Mouse (Mus musculus) stomach, postnatal 0 days (tissue): ENCODE measurements around the gene Ninl. TPM values are rescaled to one million over a fixed set of nuclear protein-coding genes. Genes with fewer than 3 reads are reported as not detected.
A peak's percentile ranks its signal among the peaks of the same experiment; 100 is the strongest.

Source experiments
- ATAC-seq: fragments of 200-750 bp; cut with Nextera tagmentation; 2 replicates; pipeline ENCODE4 v1.8.0; 2017; ENCODE audit not compliant: low FRiP score, low TSS enrichment
- DNase-seq: peaks from one replicate; pipeline ENCODE4 v3.0.0-alpha.2; 2016; ENCODE audit warnings: low spot score
- H3K27ac ChIP-seq: fragments of 300-500 bp; sonication (generic); replicated peaks from 2 replicates; pipeline ENCODE4 v1.5.1; 2014; ENCODE audit warnings: mild to moderate bottlenecking, control low read depth
- H3K27me3 ChIP-seq: fragments of 300-500 bp; sonication (generic); 2 replicates; pipeline ENCODE4 v1.6.1; 2014; ENCODE audit warnings: low read length; ENCODE audit not compliant: control insufficient read depth, insufficient read depth
- H3K36me3 ChIP-seq: fragments of 300-500 bp; sonication (generic); 2 replicates; pipeline ENCODE4 v1.6.1; 2014; ENCODE audit warnings: low read length, mixed read lengths; ENCODE audit not compliant: control insufficient read depth, insufficient read depth
- H3K4me1 ChIP-seq: fragments of 300-500 bp; sonication (generic); replicated peaks from 2 replicates; pipeline ENCODE4 v1.6.1; 2014; ENCODE audit warnings: antibody characterized with exemption; ENCODE audit not compliant: control insufficient read depth, insufficient read depth
- H3K4me2 ChIP-seq: fragments of 300-500 bp; sonication (generic); replicated peaks from 2 replicates; pipeline ENCODE4 v1.6.1; 2014; ENCODE audit warnings: low read depth, mild to moderate bottlenecking, control low read depth, moderate library complexity
- H3K4me3 ChIP-seq: fragments of 300-500 bp; sonication (generic); 2 replicates; pipeline ENCODE4 v1.5.1; 2014; ENCODE audit warnings: low read depth, low read length, control low read depth
- H3K9ac ChIP-seq: fragments of 300-500 bp; sonication (generic); 2 replicates; pipeline ENCODE4 v1.6.1; 2014; ENCODE audit warnings: mild to moderate bottlenecking, low read length, control low read depth, mixed read lengths
- H3K9me3 ChIP-seq: fragments of 300-500 bp; sonication (generic); 2 replicates; pipeline ENCODE4 v1.6.1; 2016; ENCODE audit warnings: low read length; ENCODE audit not compliant: control insufficient read depth
- CTCF ChIP-seq: IDR thresholded peaks from 2 replicates; pipeline ENCODE4 v1.5.1; 2016; ENCODE audit warnings: antibody characterized with exemption, low read depth, mild to moderate bottlenecking, moderate library complexity
- EP300 ChIP-seq: optimal IDR thresholded peaks from 2 replicates; pipeline ENCODE3; 2016; ENCODE audit warnings: antibody characterized with exemption
- WGBS: fragments of 180-500 bp; shearing (Covaris S2); extraction: QIAGEN DNeasy Blood & Tissue Kit; methylation state at CpG from one replicate; pipeline ENCODE4 v1.1.7; 2014; 5-methylcytosine and 5-hydroxymethylcytosine counted together
- polyA plus RNA-seq: library from polyadenylated mRNA; unstranded; fragments of >200 nt; fragmentation: Nextera tagmentation; extraction: Ambion mirVana; gene quantifications from 2 replicates; pipeline ENCODE4 v1.2.1, GENCODE M21; 2015

Ninl gene
- polyA plus RNA-seq, 1 experiment from 2014 or later: 2.3 TPM

GRCm38 (mm10) chr2:150904936-150905450 is 134.2 kb downstream of the Ninl start, which contains the start of gene Gins1:
TSS of gene Gins1 (plus strand) at chr2:150905400.
- WGBS: 37% methylated on average over 9 of the region's 9 CpGs
- Histone ChIP-seq H3K4me3 (peak within 1 kb of the TSS; percentile 81), H3K9me3 (no peaks in the 10 kb centered on the region), H3K4me2 (peak within 1 kb of the TSS; percentile 92), H3K27ac (peak within 1 kb of the TSS; percentile 88), H3K9ac (peak within 1 kb of the TSS; percentile 85), H3K27me3 (no peaks in the 10 kb centered on the region), H3K36me3 (no peaks in the 10 kb centered on the region), H3K4me1 (peaks cover 5% of the 10 kb centered on the region)
- no peak for ATAC-seq
- no peak for DNase-seq
- TF ChIP-seq EP300: no peak
- no peak; the same call in 1 of the 2 replicates for TF ChIP-seq CTCF

GRCm38 (mm10) chr2:150904272-150904935 is 134.8 kb downstream of the Ninl start, which contains the start of gene Abhd12:
TSS of gene Abhd12 (minus strand) at chr2:150904741.
- WGBS: under 1% methylated on average over 63 of the region's 72 CpGs
- H3K4me2 ChIP-seq: peak within 1 kb of the TSS; percentile 92
- H3K9ac ChIP-seq: peak within 1 kb of the TSS; percentile 85
- H3K36me3 ChIP-seq: no peaks in the 10 kb centered on the region
- DNase-seq: peak; percentile 99
- H3K4me1 ChIP-seq: peaks cover 5% of the 10 kb centered on the region
- ATAC-seq: peak; percentile 98
- H3K9me3 ChIP-seq: no peaks in the 10 kb centered on the region
- peak within 1 kb of the TSS; percentile 88 for H3K27ac ChIP-seq
- H3K27me3 ChIP-seq: no peaks in the 10 kb centered on the region
- peak within 1 kb of the TSS; percentile 81 for H3K4me3 ChIP-seq
- 0 out of 2 replicates have a peak, but pooled peaks have one; percentile 7 for TF ChIP-seq CTCF
- no peak for TF ChIP-seq EP300

GRCm38 (mm10) chr2:150902347-150902746 is 136.8 kb downstream of the Ninl start:
- 79% methylated on average over 8 of the region's 8 CpGs for WGBS

GRCm38 (mm10) chr2:150900341-150900740 is 138.8 kb downstream of the Ninl start:
- Histone ChIP-seq H3K4me2 (no peak overlapping the region), H3K27ac (no peak overlapping the region), H3K4me1 (peaks cover 5% of the 10 kb centered on the region), H3K27me3 (no peaks in the 10 kb centered on the region), H3K4me3 (no peak overlapping the region), H3K36me3 (no peaks in the 10 kb centered on the region), H3K9ac (no peak overlapping the region), H3K9me3 (no peaks in the 10 kb centered on the region)
- WGBS: 86% methylated on average over 6 of the region's 6 CpGs
- DNase-seq (no peak), ATAC-seq (no peak)
- TF ChIP-seq CTCF (no peak), EP300 (no peak)

More at GRCm38 (mm10) chr2:150902347-150902746, 136.8 kb downstream of the Ninl start:
- H3K9me3 ChIP-seq: no peaks in the 10 kb centered on the region
- H3K4me2 ChIP-seq: no peak overlapping the region
- no peak overlapping the region for H3K4me3 ChIP-seq
- DNase-seq (no peak), ATAC-seq (no peak)
- TF ChIP-seq EP300 (no peak), CTCF (no peak)
- H3K9ac ChIP-seq: no peak overlapping the region
- H3K4me1 ChIP-seq: peaks cover 5% of the 10 kb centered on the region
- no peak overlapping the region; the same call in 1 of the 2 replicates for H3K27ac ChIP-seq
- no peaks in the 10 kb centered on the region for H3K36me3 ChIP-seq
- H3K27me3 ChIP-seq: no peaks in the 10 kb centered on the region

GRCm38 (mm10) chr2:150895691-150896252 is 143.4 kb downstream of the Ninl start:
- TF ChIP-seq EP300: no peak
- TF ChIP-seq CTCF: no peak
- Histone ChIP-seq H3K9me3 (no peaks in the 10 kb centered on the region), H3K4me3 (no peak overlapping the region), H3K9ac (no peak overlapping the region), H3K4me1 (no peaks in the 10 kb centered on the region), H3K4me2 (no peak overlapping the region), H3K27me3 (no peaks in the 10 kb centered on the region), H3K27ac (no peak overlapping the region), H3K36me3 (no peaks in the 10 kb centered on the region)
- ATAC-seq: no peak
- no peak for DNase-seq
- 75% methylated on average over 7 of the region's 7 CpGs for WGBS
